Mouse (Mus musculus): Measurements from ENCODE around the gene Pls3. TPM values are rescaled to one million over a fixed set of nuclear protein-coding genes. Genes with fewer than 3 reads are reported as not detected.
A peak's percentile ranks its signal among the peaks of the same experiment; 100 is the strongest.
"Not testable (repeated sequence)": the region's sequence is repeated elsewhere in the genome, so short reads cannot be mapped to it uniquely, and the experiment has no call there.

Pls3 gene
- polyA plus RNA-seq, 1 experiment = 67.3 TPM

DNA sequence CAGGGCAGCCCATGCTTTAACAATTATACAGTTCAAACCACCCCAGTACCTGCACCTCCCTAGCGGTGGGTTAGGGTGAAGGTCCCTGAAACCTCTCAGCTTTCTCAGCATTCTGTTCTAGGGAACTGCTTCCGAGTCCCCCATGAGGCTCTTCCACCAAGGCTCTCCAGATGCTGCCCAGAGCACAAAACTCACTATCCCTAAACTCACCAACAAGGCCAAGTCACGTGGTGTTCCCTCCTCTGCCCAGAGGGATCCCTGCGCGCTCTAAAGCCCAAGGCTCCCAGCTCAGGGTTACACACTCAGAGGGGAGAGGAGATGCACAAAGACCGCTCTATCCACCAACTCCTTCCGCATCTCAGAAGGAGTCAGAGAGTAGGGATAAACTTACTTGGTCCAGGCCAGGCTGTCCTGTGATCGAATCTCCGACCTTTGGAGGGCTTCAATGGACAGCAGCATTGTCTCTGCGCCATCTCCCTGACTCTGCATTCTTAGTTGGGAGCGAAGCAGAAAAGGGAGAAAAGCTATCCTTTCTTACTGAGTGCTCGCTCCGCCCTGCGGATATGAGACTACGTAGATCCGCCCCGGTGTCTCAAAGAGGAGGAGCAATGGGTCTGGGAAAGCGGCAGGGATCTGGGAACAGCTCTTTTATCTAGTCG, 110.7 kb downstream of the Pls3 start:
- no peak for TF ChIP-seq CTCF (IDR thresholded peaks at IDR 0.05; ENCODE audit: low read depth, low read length)
- TF ChIP-seq POLR2A (IDR thresholded peaks at IDR 0.05; ENCODE audit: insufficient read depth, low read length) = no peak
- no peak for TF ChIP-seq EP300 (IDR thresholded peaks at IDR 0.05; ENCODE audit: insufficient read depth, low read depth, low read length)
- H3K27ac ChIP-seq (ENCODE audit: insufficient read depth, low read length) = peak overlapping the region; percentile 91
- H3K27me3 ChIP-seq (ENCODE audit: control insufficient read depth, insufficient read depth, low read length, poor library complexity, severe bottlenecking) = no peaks in the 10 kb centered on the region
- peak overlapping the region; percentile 35 for H3K9ac ChIP-seq (ENCODE audit: low read depth, poor library complexity, severe bottlenecking)
- no peaks in the 10 kb centered on the region for H3K4me1 ChIP-seq (ENCODE audit: control insufficient read depth, insufficient read depth, low read length)
- H3K4me3 ChIP-seq (ENCODE audit: low read depth, low read length) = peak overlapping the region; percentile 93
- no peaks in the 10 kb centered on the region for H3K9me3 ChIP-seq (replicated peaks; ENCODE audit: control insufficient read depth, insufficient read depth, low read length, poor library complexity, severe bottlenecking)
- no peaks in the 10 kb centered on the region for H3K36me3 ChIP-seq (ENCODE audit: control insufficient read depth, insufficient read depth, low read length, poor library complexity, severe bottlenecking)

DNA sequence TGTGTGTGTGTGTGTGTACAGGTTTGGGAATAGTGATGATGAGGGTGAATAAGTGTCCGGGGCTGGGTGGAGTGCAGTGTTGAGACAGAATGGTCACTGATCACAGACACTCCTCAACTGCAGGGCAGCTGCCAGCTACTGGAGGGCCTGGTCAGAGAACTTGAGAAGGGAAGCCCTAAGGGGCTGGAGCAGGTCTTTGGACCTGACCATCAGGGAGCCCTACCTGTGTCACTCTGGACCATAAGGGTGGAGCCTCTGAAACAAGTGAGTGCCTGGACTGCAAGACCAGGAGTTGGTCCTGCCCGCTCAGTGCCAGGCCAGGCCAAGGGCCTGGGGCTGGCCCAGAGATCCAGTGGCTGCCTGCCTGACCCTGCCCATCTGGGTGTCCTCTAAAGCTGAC, 115.5 kb downstream of the Pls3 start:
- not testable (repeated sequence) for H3K9ac ChIP-seq (ENCODE audit: low read depth, poor library complexity, severe bottlenecking); H3K27ac ChIP-seq (ENCODE audit: insufficient read depth, low read length); H3K9me3 ChIP-seq (replicated peaks; ENCODE audit: control insufficient read depth, insufficient read depth, low read length, poor library complexity, severe bottlenecking); H3K36me3 ChIP-seq (ENCODE audit: control insufficient read depth, insufficient read depth, low read length, poor library complexity, severe bottlenecking); H3K4me1 ChIP-seq (ENCODE audit: control insufficient read depth, insufficient read depth, low read length); H3K27me3 ChIP-seq (ENCODE audit: control insufficient read depth, insufficient read depth, low read length, poor library complexity, severe bottlenecking)
- H3K4me3 ChIP-seq (ENCODE audit: low read depth, low read length) = 0 out of 2 replicates have a peak overlapping the region, but pooled peaks have one; percentile 25

- Histone ChIP-seq H3K4me3 (ENCODE audit: low read depth, low read length) (0 out of 2 replicates have a peak overlapping the region, but pooled peaks have one; percentile 25), H3K27ac (ENCODE audit: insufficient read depth, low read length) (peak overlapping the region; percentile 17; the same call in 1 of the 2 replicates)
- TF ChIP-seq CTCF (IDR thresholded peaks at IDR 0.05; ENCODE audit: low read depth, low read length) = peak; percentile 39
- not testable (repeated sequence) for H3K36me3 ChIP-seq (ENCODE audit: control insufficient read depth, insufficient read depth, low read length, poor library complexity, severe bottlenecking); H3K27me3 ChIP-seq (ENCODE audit: control insufficient read depth, insufficient read depth, low read length, poor library complexity, severe bottlenecking); H3K4me1 ChIP-seq (ENCODE audit: control insufficient read depth, insufficient read depth, low read length); H3K9ac ChIP-seq (ENCODE audit: low read depth, poor library complexity, severe bottlenecking); H3K9me3 ChIP-seq (replicated peaks; ENCODE audit: control insufficient read depth, insufficient read depth, low read length, poor library complexity, severe bottlenecking)
Measured at GRCm38 (mm10) chrX:75759036-75759435, 115.9 kb downstream of the Pls3 start.

DNA sequence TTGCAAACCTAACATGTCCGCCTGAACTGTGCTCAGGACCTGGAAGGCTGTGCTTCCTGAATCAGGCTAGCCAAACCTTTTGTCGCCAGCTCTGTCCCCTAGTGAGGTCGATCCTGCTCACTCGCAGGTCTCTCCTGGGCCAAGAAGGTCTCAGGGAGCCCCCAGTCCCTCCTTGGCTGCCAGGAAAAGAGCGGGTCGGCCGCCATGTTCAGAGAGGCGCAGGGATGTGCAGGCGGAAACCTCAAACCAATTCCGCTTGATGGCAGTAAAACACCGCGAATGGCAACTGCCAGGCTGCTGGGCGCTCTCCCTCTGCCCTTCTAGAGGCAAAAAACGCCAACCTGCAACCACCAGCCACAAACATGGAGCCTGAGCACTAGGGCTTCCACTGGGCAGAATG, 117.0 kb downstream of the Pls3 start:
- H3K9ac ChIP-seq (ENCODE audit: low read depth, poor library complexity, severe bottlenecking); H3K27ac ChIP-seq (ENCODE audit: insufficient read depth, low read length); H3K4me1 ChIP-seq (ENCODE audit: control insufficient read depth, insufficient read depth, low read length); H3K9me3 ChIP-seq (replicated peaks; ENCODE audit: control insufficient read depth, insufficient read depth, low read length, poor library complexity, severe bottlenecking); H3K27me3 ChIP-seq (ENCODE audit: control insufficient read depth, insufficient read depth, low read length, poor library complexity, severe bottlenecking); H3K4me3 ChIP-seq (ENCODE audit: low read depth, low read length); H3K36me3 ChIP-seq (ENCODE audit: control insufficient read depth, insufficient read depth, low read length, poor library complexity, severe bottlenecking): not testable (repeated sequence)

- not testable (repeated sequence) for H3K4me3 ChIP-seq (ENCODE audit: low read depth, low read length); H3K27me3 ChIP-seq (ENCODE audit: control insufficient read depth, insufficient read depth, low read length, poor library complexity, severe bottlenecking); H3K9ac ChIP-seq (ENCODE audit: low read depth, poor library complexity, severe bottlenecking); H3K36me3 ChIP-seq (ENCODE audit: control insufficient read depth, insufficient read depth, low read length, poor library complexity, severe bottlenecking); H3K9me3 ChIP-seq (replicated peaks; ENCODE audit: control insufficient read depth, insufficient read depth, low read length, poor library complexity, severe bottlenecking); H3K4me1 ChIP-seq (ENCODE audit: control insufficient read depth, insufficient read depth, low read length); H3K27ac ChIP-seq (ENCODE audit: insufficient read depth, low read length)
Measured at GRCm38 (mm10) chrX:75754531-75754930, 120.5 kb downstream of the Pls3 start.

- H3K27me3 ChIP-seq (ENCODE audit: control insufficient read depth, insufficient read depth, low read length, poor library complexity, severe bottlenecking); H3K4me1 ChIP-seq (ENCODE audit: control insufficient read depth, insufficient read depth, low read length); H3K27ac ChIP-seq (ENCODE audit: insufficient read depth, low read length); H3K4me3 ChIP-seq (ENCODE audit: low read depth, low read length); H3K9me3 ChIP-seq (replicated peaks; ENCODE audit: control insufficient read depth, insufficient read depth, low read length, poor library complexity, severe bottlenecking); H3K36me3 ChIP-seq (ENCODE audit: control insufficient read depth, insufficient read depth, low read length, poor library complexity, severe bottlenecking); H3K9ac ChIP-seq (ENCODE audit: low read depth, poor library complexity, severe bottlenecking): not testable (repeated sequence)
Measured at GRCm38 (mm10) chrX:75750126-75750725, 124.8 kb downstream of the Pls3 start.

DNA sequence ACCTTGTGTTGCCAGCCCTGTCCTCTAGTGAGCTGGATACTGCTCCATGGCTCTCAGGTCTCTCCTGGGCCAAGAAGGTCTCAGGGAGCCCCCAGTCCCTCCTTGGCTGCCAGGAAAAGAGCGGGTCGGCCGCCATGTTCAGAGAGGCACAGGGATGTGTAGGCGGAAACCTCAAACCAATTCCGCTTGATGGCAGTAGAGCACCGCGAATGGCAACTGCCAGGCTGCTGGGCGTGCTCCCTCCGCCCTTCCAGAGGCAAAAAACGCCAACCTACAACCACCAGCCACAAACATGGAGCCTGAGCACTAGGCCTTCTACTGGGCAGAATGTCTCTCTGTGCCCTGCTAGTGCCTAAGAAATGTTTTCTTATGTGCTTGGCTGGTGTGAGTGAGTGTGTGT, 125.7 kb downstream of the Pls3 start:
- H3K4me3 ChIP-seq (ENCODE audit: low read depth, low read length); H3K36me3 ChIP-seq (ENCODE audit: control insufficient read depth, insufficient read depth, low read length, poor library complexity, severe bottlenecking); H3K4me1 ChIP-seq (ENCODE audit: control insufficient read depth, insufficient read depth, low read length); H3K9ac ChIP-seq (ENCODE audit: low read depth, poor library complexity, severe bottlenecking); H3K9me3 ChIP-seq (replicated peaks; ENCODE audit: control insufficient read depth, insufficient read depth, low read length, poor library complexity, severe bottlenecking); H3K27me3 ChIP-seq (ENCODE audit: control insufficient read depth, insufficient read depth, low read length, poor library complexity, severe bottlenecking); H3K27ac ChIP-seq (ENCODE audit: insufficient read depth, low read length): not testable (repeated sequence)

DNA sequence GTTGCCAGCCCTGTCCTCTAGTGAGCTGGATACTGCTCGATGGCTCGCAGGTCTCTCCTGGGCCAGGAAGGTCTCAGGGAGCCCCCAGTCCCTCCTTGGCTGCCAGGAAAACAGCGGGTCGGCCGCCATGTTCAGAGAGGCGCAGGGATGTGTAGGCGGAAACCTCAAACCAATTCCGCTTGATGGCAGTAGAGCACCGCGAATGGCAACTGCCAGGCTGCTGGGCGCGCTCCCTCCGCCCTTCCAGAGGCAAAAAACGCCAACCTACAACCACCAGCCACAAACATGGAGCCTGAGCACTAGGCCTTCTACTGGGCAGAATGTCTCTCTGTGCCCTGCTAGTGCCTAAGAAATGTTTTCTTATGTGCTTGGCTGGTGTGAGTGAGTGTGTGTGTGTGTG, 130.5 kb downstream of the Pls3 start:
- not testable (repeated sequence) for H3K9me3 ChIP-seq (replicated peaks; ENCODE audit: control insufficient read depth, insufficient read depth, low read length, poor library complexity, severe bottlenecking); H3K36me3 ChIP-seq (ENCODE audit: control insufficient read depth, insufficient read depth, low read length, poor library complexity, severe bottlenecking); H3K27ac ChIP-seq (ENCODE audit: insufficient read depth, low read length); H3K4me1 ChIP-seq (ENCODE audit: control insufficient read depth, insufficient read depth, low read length); H3K9ac ChIP-seq (ENCODE audit: low read depth, poor library complexity, severe bottlenecking); H3K27me3 ChIP-seq (ENCODE audit: control insufficient read depth, insufficient read depth, low read length, poor library complexity, severe bottlenecking)
- peak overlapping the region; percentile 35; the same call in 1 of the 2 replicates for H3K4me3 ChIP-seq (ENCODE audit: low read depth, low read length)

DNA sequence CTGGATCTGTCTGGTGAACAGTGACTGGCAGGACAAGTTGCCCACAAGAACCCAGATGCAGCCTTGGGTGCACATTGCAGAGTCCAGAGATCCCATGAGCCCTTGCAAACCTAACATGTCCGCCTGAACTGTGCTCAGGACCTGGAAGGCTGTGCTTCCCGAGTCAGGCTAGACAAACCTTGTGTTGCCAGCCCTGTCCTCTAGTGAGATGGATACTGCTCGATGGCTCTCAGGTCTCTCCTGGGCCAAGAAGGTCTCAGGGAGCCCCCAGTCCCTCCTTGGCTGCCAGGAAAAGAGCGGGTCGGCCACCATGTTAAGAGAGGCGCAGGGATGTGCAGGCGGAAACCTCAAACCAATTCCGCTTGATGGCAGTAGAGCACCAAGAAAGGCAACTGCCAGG, 135.5 kb downstream of the Pls3 start:
- not testable (repeated sequence) for H3K27me3 ChIP-seq (ENCODE audit: control insufficient read depth, insufficient read depth, low read length, poor library complexity, severe bottlenecking); H3K4me3 ChIP-seq (ENCODE audit: low read depth, low read length); H3K9ac ChIP-seq (ENCODE audit: low read depth, poor library complexity, severe bottlenecking); H3K9me3 ChIP-seq (replicated peaks; ENCODE audit: control insufficient read depth, insufficient read depth, low read length, poor library complexity, severe bottlenecking); H3K36me3 ChIP-seq (ENCODE audit: control insufficient read depth, insufficient read depth, low read length, poor library complexity, severe bottlenecking); H3K4me1 ChIP-seq (ENCODE audit: control insufficient read depth, insufficient read depth, low read length); H3K27ac ChIP-seq (ENCODE audit: insufficient read depth, low read length)
